Mouse (Mus musculus) cerebellum, adult 8-10 months (tissue): ENCODE measurements around the gene Slc7a6.
"Not testable (repeated sequence)": the region's sequence is repeated elsewhere in the genome, so short reads cannot be mapped to it uniquely, and the experiment has no call there.

Experiments
- DNase-seq: peaks from one replicate; pipeline ENCODE4 v3.0.0; 2022

Slc7a6 gene

DNA sequence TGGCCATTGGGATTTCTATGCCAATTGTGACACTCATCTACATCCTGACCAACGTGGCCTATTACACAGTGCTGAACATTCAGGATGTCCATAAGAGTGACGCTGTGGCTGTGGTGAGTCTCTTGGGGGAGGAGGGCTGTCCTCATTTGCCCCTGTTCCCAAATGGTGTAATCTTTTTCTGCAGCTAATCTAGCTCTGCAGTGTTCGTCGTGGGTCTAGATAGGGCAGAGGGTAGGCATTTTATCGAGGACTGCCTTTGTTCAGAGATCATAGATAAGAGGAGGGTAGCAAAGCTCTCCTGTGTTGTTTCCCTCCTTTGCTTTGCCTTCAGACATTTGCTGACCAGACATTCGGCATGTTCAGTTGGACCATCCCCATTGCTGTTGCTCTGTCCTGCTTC lies 24.5 kb downstream of the Slc7a6 start:
- no peak for DNase-seq

DNA sequence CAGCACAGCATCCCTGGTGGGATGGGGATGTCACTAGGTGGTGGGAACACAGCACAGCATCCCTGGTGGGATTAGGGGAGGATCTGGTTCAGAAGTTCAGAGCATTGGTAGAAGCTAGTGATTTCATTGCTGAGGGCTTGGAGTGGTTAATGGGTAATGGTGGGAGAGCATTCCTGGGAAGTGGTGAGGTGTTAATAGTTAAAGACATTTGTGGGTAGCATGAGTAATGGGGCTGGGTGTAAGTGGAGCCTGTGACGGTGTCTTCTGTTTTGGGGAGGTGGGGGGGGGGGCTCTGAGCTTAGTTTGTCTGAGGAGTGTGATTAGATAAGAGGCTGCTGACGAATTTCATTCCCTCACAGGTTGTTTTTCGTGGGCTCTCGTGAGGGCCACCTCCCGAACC lies 25.4 kb downstream of the Slc7a6 start:
- no peak for DNase-seq

DNA sequence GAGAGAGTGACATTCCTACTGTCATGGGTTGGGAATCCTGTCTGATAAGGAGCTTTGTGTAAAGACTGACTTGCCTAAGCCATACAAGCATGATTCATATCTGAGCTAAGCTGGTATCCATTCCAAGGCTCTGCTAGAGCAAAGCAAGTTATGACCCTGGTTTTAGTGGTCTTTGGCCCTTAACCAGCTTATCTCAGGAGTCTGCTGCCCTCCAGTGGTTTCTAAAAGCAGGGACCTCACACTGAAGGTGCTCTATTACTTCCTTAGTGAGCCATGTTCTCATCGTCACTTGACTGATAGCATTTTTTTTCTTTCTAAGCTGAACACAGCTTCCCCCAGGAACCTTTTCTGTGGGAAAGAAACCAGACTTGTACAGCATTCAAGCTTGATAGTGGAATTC lies 30.1 kb downstream of the Slc7a6 start:
- no peak for DNase-seq

DNA sequence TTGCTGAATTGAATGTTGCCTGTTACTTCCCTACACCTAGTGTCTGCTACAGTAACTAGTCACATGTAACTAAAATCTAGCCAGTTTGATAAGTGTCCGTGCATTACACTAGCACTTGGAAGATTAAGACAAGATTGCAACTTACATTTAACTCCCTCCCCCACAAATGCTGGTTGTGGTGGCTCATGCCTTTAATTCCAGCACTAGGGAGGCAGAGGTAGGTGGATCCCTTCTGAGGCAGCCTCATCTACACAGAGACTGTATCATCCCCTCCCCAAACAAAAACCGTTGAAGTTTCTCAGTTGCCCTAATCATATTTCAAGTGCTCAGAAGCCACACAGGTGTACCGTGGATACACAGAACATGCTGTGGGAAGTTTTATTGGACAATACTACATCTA lies 30.9 kb downstream of the Slc7a6 start:
- not testable (repeated sequence) for DNase-seq

DNA sequence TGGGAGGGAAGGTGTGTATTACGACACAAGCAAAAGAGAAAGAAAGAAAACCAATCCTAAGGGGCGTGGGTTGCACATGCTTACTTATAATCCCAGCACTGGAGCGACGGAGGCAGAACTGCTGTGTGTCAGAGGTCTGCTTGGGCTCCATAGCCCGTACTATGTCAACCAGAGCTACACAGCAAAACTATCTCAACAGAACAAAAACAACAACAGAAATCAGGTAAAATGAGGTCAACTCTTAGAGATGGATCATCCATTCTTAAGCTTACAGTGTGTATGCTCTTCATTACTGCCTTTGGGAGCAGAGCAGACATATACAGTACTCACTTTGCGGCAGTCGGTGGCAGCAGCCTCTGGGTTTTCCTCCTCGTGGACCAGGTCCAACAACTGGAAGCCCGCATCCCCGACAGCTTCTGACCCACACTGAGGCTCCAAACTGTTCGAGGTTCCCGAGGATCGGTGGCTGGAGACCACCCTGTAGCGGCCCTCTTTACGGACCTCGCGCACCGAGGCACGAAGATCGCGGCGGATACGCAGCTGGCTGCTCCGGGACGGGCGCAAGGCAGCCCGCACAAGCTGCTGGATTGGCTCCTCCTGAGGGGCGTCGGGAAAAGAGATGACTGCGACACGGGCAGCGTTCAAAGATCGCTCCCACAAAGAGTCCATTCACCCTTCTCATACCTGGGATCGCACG lies 41.5 kb downstream of the Slc7a6 start:
- no peak for DNase-seq

DNA sequence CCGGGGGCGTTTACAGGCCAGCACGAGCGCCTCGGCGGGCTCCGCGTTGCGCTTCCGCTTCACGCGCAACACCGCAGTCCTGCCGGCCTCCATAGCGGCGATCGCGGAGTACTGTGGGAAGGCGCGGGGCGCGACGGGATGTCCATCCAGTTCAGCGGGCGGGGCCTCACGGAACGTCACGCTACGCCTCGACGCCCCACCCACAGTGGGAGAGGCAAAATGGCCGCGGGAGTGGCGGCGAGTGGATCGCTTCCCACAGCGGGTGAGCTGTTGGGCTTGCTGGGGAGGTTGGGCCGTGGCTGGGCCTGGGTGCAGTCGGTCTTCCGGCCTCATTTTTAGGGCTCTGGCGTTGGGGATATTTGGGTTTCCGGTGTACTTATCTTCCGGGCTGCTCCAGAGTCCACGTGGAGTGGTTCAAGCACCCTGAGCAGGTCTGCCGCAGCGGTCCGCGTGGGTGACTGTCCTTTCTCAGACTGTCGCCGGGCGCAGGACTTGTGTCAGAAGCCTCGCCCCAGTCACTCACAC lies 42.2 kb downstream of the Slc7a6 start, which contains the start of the genes Slc7a6os and Prmt7:
Gene Slc7a6os, minus strand, starts transcription at position 115 of the 525 bp plus-strand sequence.
Gene Prmt7, plus strand, starts transcription at position 116 of the 525 bp plus-strand sequence.
- DNase-seq: peak; percentile 93

DNA sequence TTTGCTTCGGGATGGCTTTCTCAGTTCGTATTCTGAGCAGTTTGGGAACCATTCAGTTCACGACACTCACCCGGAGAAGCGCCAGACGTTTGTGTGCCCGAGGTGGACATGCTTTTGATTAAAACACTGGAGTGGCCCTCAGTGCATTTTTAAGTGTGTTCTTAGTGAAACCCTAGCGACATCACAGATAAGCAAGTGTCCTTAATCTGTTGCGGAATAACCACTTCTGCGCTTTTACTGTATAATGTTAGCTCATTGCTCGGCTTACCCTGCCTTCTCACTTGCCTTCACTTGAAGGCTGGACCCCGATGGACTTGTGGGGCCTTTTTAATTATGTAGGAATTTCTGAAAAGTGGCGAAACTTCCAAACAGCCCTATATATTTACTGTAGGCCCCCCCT lies 42.8 kb downstream of the Slc7a6 start:
- no peak for DNase-seq

DNA sequence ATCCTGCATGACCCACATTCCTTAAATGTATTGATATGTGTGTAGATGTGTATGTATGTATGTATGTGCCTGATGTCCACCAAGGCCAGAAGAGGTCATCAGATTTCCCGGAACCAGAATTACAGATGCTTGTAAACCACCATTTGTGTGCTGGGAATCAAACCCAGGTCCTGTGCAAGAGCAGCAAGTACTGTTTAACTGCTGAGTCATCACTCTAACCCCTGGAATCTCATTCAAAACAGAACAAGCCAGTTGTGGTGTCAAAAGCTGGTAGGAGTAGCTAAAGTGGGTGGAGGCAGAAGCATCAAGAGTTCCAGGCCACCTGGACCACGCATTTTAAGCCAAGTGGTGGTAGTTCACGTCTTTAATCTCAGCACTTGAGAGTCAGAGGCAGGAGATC lies 45.3 kb downstream of the Slc7a6 start:
- DNase-seq: no peak

DNA sequence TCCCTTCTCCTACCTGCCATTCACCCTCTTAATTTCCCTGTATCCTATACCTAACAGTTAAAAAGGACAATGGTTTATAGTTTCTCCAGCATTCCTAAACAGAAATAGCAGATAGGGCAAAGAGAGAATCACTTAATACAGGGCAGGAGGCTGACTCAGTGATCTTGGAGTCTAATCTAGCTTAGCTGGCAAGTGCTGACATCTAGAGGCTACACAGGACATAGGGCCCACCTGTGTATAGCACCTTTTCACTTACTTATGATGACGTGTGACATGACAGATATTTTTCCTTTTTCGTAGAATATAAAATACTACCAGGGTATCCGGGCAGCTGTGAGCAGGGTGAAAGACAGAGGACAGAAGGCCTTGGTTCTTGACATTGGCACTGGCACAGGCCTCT lies 51.0 kb downstream of the Slc7a6 start:
- DNase-seq: no peak

DNA sequence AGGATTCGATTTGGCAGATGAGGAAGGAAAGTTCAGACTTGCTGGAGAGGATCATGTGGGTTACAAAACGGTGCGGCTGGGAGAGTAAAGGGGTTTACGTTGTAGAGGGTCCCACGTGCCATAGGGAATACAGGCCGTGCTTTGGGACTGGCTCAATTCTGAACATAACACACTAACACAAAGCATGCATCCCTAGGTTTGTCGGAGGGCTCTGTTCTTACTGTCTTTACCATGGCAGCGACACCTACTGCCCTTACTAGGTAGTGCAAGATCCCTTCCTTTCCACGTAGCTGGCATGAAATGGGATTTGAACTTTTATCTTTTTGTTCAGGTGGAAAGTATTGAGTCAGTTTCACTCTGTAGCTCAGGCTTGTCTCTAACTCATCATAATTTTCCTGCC lies 57.9 kb downstream of the Slc7a6 start:
- peak; percentile 53 for DNase-seq

DNA sequence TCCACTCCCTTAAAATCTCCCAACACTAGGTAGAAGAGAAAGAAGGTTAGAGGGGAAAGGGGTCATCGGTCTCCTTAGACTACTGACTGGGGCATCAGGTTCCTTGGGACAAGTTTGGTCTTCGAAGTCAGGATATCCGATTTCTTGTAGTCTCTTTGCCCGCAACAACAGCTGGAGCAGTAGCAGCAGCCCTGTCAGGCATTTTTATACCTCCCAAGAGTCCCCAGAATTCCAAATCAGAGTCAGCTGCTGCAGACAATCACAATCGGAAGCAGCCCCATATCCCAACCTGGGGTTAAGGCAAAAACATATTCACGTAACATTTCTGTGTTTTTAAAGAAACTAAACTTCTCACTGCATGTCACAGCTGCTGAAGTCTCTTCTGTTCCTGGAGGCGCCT lies 62.9 kb downstream of the Slc7a6 start:
- no peak for DNase-seq

DNA sequence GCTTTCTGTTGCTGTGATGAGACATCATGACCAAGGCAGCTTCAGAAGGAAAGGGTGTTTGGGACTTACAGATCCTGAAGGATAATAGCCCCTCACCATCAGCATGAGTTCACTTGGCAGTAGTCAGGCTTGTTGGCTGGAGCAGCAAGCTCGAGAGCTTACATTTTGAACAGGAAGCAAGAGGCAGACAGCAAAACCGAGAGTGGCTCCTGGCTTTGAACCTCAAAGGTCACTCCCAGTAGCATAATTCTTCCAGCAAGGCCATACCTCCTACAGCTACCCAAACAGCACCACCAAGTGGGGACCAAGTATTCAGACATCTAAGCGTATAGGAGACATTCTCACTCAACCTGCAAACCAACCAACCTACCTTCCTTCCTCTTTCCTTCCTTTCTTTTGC lies 64.1 kb downstream of the Slc7a6 start:
- DNase-seq: no peak

DNA sequence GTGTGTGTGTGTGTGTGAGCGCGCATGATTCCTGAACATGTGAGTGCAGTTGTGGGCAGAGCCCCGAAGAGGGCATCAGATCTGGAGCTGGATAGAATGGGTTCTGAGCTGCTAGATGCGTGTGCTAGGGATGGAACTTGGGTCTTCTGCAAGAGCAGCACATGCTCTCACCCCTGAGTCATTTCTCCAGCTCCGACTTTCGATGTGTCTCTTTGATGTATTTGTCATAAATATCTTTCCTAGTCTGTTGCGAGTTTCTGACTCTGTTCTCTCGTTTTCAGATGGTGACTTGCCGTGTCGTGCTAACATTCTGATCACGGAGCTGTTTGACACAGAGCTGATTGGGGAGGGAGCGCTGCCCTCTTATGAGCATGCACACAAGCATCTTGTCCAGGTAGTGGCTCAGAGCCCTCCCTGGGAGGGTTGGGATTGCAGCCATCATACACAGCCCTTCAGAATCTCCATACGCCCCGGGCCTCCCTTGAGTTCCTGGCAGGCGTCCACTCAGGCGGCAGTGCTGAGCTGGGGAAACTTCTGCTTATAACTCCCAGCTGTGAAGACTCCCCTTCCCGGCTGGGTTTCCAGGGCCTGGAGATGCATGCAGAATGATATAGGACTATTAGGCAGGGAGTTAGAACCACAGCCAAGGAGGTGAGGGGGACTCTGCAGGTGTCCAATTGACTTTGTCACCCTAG lies 66.1 kb downstream of the Slc7a6 start:
- no peak for DNase-seq

DNA sequence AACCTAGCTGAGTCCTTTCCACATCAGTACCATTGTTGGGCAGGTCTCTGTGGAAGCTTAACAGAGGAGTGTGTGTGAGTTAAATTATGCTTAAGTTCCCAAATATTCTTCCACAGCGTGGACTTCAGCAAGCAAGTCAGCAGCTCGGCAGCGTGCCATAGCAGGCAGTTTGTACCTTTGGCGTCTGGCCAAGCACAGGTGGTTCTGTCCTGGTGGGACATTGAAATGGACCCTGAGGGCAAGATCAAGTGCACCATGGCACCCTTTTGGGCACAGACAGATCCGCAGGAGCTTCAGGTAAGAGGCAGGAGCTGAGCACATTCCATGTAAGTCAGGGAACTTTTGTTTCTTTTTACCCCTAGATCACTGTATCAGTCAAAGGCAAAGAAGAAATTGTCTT lies 68.4 kb downstream of the Slc7a6 start:
- no peak for DNase-seq
